Mouse (Mus musculus): ENCODE results near the gene Cadps. TPM values are rescaled to one million over a fixed set of nuclear protein-coding genes. Genes with fewer than 3 reads are reported as not detected.

Cadps gene
- polyA plus RNA-seq, 1 experiment from 2014 or later, result 2.8 TPM

DNA sequence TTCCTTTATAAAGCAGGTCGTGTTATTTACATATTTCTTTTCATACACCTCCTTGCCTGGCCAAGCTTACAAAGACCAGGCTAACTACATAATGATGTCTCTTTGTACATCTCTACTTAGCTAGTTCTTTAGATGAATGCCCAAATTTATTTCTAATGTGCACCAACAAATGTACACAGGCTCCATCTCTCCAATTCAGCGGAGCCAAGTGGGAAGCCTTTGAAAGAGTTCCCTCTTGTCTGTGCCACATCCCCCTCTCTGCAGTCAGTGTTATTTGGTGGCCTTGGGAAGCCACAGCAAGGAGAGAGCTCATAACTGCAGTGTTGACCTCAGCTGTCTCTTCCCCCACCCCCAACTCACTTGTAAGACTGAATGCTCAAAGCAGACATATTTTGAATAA is 428.6 kb downstream of the Cadps start:
- Histone ChIP-seq H3K4me1 (peaks cover 4% of the 10 kb centered on the region; the same call in 1 of the 2 replicates), H3K36me3 (no peaks in the 10 kb centered on the region), H3K9ac (no peak overlapping the region), H3K9me3 (no peaks in the 10 kb centered on the region), H3K4me2 (no peak overlapping the region), H3K4me3 (no peak overlapping the region), H3K27me3 (no peaks in the 10 kb centered on the region), H3K27ac (no peak overlapping the region)
- ATAC-seq (ENCODE audit: insufficient number of reproducible peaks, low FRiP score, low TSS enrichment, low read depth), result no peak
- WGBS, result 69% methylated on average over 2 of the region's 2 CpGs

GRCm38 (mm10) chr14:12393271-12393861 is 429.5 kb downstream of the Cadps start:
- 52% methylated on average over 12 of the region's 12 CpGs for WGBS
- Histone ChIP-seq H3K27ac (no peak overlapping the region), H3K9ac (no peak overlapping the region), H3K4me1 (peaks cover 4% of the 10 kb centered on the region; the same call in 1 of the 2 replicates), H3K27me3 (no peaks in the 10 kb centered on the region), H3K36me3 (no peaks in the 10 kb centered on the region), H3K9me3 (no peaks in the 10 kb centered on the region), H3K4me2 (no peak overlapping the region), H3K4me3 (no peak overlapping the region)
- ATAC-seq (ENCODE audit: insufficient number of reproducible peaks, low FRiP score, low TSS enrichment, low read depth), result no peak

- no peaks in the 10 kb centered on the region for H3K36me3 ChIP-seq
- no peak overlapping the region for H3K9ac ChIP-seq
- H3K9me3 ChIP-seq, result no peaks in the 10 kb centered on the region
- H3K4me3 ChIP-seq, result no peak overlapping the region
- H3K4me2 ChIP-seq, result no peak overlapping the region
- 71% methylated on average over 7 of the region's 7 CpGs for WGBS
- 0 out of 2 replicates have a peak, but pooled peaks cover 3% of the 10 kb centered on the region for H3K27me3 ChIP-seq
- ATAC-seq (ENCODE audit: insufficient number of reproducible peaks, low FRiP score, low TSS enrichment, low read depth), result no peak
- H3K27ac ChIP-seq, result no peak overlapping the region
- H3K4me1 ChIP-seq, result peaks cover 4% of the 10 kb centered on the region; the same call in 1 of the 2 replicates
Observed at GRCm38 (mm10) chr14:12391167-12391566, 431.7 kb downstream of the Cadps start.

DNA sequence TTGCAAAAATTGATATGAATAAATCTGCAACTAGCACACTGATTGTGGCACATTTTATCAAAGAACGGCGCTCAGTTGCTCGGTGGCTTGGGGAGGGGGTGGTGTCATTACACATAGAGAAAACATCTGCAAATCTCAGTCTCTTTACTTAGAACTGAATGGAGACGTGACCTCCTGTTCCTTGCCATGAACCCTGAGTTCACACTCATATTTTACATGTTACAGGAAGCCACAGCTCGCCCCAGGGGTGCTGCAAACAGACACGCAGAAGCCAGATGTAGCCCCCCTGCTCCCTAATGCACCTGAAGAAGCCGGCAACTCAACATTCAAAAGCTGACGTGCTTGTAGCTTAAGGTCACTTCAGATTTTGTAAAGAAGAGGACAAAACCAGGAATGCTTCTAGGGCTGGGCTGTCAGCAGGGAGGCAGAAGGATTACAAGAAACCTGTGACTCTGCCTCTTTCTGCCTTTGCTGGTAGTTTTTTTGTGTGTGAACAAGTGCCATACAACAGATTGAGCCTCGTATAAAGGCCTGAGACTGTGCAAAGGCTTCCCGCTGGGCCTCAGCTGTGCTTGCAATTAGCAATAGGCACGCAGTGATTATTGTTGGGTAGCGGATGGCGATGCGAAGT is 434.0 kb downstream of the Cadps start:
- no peak overlapping the region for H3K9ac ChIP-seq
- no peak for ATAC-seq (ENCODE audit: insufficient number of reproducible peaks, low FRiP score, low TSS enrichment, low read depth)
- H3K27me3 ChIP-seq, result 0 out of 2 replicates have a peak, but pooled peaks cover 3% of the 10 kb centered on the region
- WGBS, result 22% methylated on average over 14 of the region's 14 CpGs
- no peak overlapping the region for H3K27ac ChIP-seq
- no peak overlapping the region for H3K4me2 ChIP-seq
- H3K36me3 ChIP-seq, result no peaks in the 10 kb centered on the region
- H3K9me3 ChIP-seq, result no peaks in the 10 kb centered on the region
- no peak overlapping the region for H3K4me3 ChIP-seq
- H3K4me1 ChIP-seq, result peaks cover 4% of the 10 kb centered on the region; the same call in 1 of the 2 replicates

DNA sequence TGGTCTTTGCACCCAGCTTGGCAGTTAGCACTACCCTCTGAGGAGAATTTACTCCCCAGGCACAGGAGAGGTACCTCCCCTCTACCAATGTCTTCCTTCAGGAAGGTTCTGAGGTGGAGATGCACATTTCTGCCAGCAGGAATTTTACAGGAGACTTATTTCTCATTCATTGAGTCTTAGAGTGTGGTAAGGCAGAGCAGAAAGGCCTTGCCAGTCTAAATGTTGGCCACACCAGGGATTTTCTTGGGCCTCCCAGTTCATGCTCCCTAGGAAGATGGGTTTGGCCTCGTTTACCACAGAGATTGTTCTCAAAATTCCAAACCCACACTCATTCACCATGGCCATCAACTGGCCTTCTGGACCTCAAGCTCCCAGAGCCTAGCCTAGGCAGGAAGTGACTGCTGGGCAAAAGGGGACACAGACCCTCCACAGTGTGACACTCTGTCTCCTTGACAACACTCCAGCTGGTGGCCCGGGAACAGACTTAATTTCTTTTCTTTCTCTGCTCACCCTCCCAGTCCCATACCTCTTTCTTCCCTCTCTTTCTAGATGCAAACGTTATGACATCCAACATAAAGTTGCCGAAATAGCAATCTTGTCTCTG is 434.6 kb downstream of the Cadps start:
- no peak overlapping the region for H3K27ac ChIP-seq
- H3K9ac ChIP-seq, result no peak overlapping the region
- 0 out of 2 replicates have a peak, but pooled peaks cover 3% of the 10 kb centered on the region for H3K27me3 ChIP-seq
- H3K36me3 ChIP-seq, result no peaks in the 10 kb centered on the region
- no peak overlapping the region for H3K4me2 ChIP-seq
- no peak overlapping the region for H3K4me3 ChIP-seq
- 31% methylated on average over 4 of the region's 4 CpGs for WGBS
- peaks cover 4% of the 10 kb centered on the region; the same call in 1 of the 2 replicates for H3K4me1 ChIP-seq
- ATAC-seq (ENCODE audit: insufficient number of reproducible peaks, low FRiP score, low TSS enrichment, low read depth), result no peak
- H3K9me3 ChIP-seq, result no peaks in the 10 kb centered on the region

GRCm38 (mm10) chr14:12387176-12387575 is 435.7 kb downstream of the Cadps start:
- H3K9ac ChIP-seq, result no peak overlapping the region
- H3K9me3 ChIP-seq, result no peaks in the 10 kb centered on the region
- no peak overlapping the region for H3K27ac ChIP-seq
- ATAC-seq (ENCODE audit: insufficient number of reproducible peaks, low FRiP score, low TSS enrichment, low read depth), result no peak
- no peaks in the 10 kb centered on the region for H3K36me3 ChIP-seq
- 68% methylated on average over 6 of the region's 6 CpGs for WGBS
- no peaks in the 10 kb centered on the region for H3K4me1 ChIP-seq
- 0 out of 2 replicates have a peak, but pooled peaks cover 3% of the 10 kb centered on the region for H3K27me3 ChIP-seq
- H3K4me3 ChIP-seq, result no peak overlapping the region
- H3K4me2 ChIP-seq, result no peak overlapping the region

- WGBS, result 31% methylated on average over 9 of the region's 9 CpGs
- no peaks in the 10 kb centered on the region for H3K27me3 ChIP-seq
- H3K4me3 ChIP-seq, result no peak overlapping the region
- no peaks in the 10 kb centered on the region for H3K4me1 ChIP-seq
- H3K27ac ChIP-seq, result no peak overlapping the region
- H3K9ac ChIP-seq, result no peak overlapping the region
- H3K9me3 ChIP-seq, result no peaks in the 10 kb centered on the region
- H3K4me2 ChIP-seq, result no peak overlapping the region
- H3K36me3 ChIP-seq, result no peaks in the 10 kb centered on the region
- ATAC-seq (ENCODE audit: insufficient number of reproducible peaks, low FRiP score, low TSS enrichment, low read depth), result no peak
Observed at GRCm38 (mm10) chr14:12377883-12378282, 445.0 kb downstream of the Cadps start.

DNA sequence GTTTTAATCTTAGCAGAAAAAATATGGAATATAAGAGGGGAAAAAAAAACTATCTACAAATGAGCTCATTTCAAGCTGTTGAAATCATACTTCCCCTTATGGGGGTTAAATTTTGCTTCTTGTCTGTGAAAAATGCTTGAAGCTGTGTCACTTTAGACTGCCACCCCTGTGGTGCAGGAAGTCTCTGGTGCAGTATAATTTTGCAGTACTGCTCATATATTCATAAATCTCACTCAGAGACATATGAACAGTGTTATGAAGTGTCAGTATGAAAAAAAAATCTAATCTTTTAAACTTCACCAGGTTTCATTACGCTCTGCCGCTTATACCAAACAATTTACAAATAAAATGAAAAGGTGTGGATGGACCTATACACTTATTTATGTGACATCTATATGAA is 445.6 kb downstream of the Cadps start:
- Histone ChIP-seq H3K4me2 (no peak overlapping the region), H3K36me3 (no peaks in the 10 kb centered on the region), H3K4me3 (no peak overlapping the region), H3K27ac (no peak overlapping the region), H3K27me3 (no peaks in the 10 kb centered on the region), H3K9me3 (no peaks in the 10 kb centered on the region), H3K9ac (no peak overlapping the region), H3K4me1 (no peaks in the 10 kb centered on the region)
- no peak for ATAC-seq (ENCODE audit: insufficient number of reproducible peaks, low FRiP score, low TSS enrichment, low read depth)
- WGBS, result 82% methylated on average over 2 of the region's 2 CpGs

- H3K4me1 ChIP-seq, result no peaks in the 10 kb centered on the region
- no peak overlapping the region for H3K4me3 ChIP-seq
- H3K27me3 ChIP-seq, result no peaks in the 10 kb centered on the region
- H3K27ac ChIP-seq, result no peak overlapping the region
- no peaks in the 10 kb centered on the region for H3K36me3 ChIP-seq
- no peak overlapping the region for H3K9ac ChIP-seq
- H3K4me2 ChIP-seq, result no peak overlapping the region
- H3K9me3 ChIP-seq, result no peaks in the 10 kb centered on the region
- no peak for ATAC-seq (ENCODE audit: insufficient number of reproducible peaks, low FRiP score, low TSS enrichment, low read depth)
- WGBS, result 57% methylated on average over 2 of the region's 2 CpGs
Observed at GRCm38 (mm10) chr14:12375451-12375850, 447.4 kb downstream of the Cadps start.

- H3K4me2 ChIP-seq, result no peak overlapping the region
- peaks cover 15% of the 10 kb centered on the region for H3K4me1 ChIP-seq
- no peak overlapping the region for H3K9ac ChIP-seq
- no peaks in the 10 kb centered on the region for H3K9me3 ChIP-seq
- no peak overlapping the region for H3K27ac ChIP-seq
- 10% methylated on average over 16 of the region's 16 CpGs for WGBS
- no peaks in the 10 kb centered on the region for H3K36me3 ChIP-seq
- H3K27me3 ChIP-seq, result peaks cover 89% of the 10 kb centered on the region
- H3K4me3 ChIP-seq, result no peak overlapping the region
- ATAC-seq (ENCODE audit: insufficient number of reproducible peaks, low FRiP score, low TSS enrichment, low read depth), result no peak
Observed at GRCm38 (mm10) chr14:12350271-12350916, 472.5 kb downstream of the Cadps start.

- 14% methylated on average over 15 of the region's 15 CpGs for WGBS
- no peak overlapping the region for H3K4me2 ChIP-seq
- no peak for ATAC-seq (ENCODE audit: insufficient number of reproducible peaks, low FRiP score, low TSS enrichment, low read depth)
- peaks cover 94% of the 10 kb centered on the region for H3K27me3 ChIP-seq
- peaks cover 24% of the 10 kb centered on the region for H3K4me1 ChIP-seq
- no peaks in the 10 kb centered on the region for H3K9me3 ChIP-seq
- H3K36me3 ChIP-seq, result no peaks in the 10 kb centered on the region
- H3K4me3 ChIP-seq, result no peak overlapping the region
- H3K9ac ChIP-seq, result no peak overlapping the region
- H3K27ac ChIP-seq, result no peak overlapping the region
Observed at GRCm38 (mm10) chr14:12349334-12350090, 473.4 kb downstream of the Cadps start.
